Mouse (Mus musculus) erythroblast, adult 5-6 weeks (primary cell): Measurements from ENCODE around the gene Zzef1. TPM values are rescaled to one million over a fixed set of nuclear protein-coding genes. Genes with fewer than 3 reads are reported as not detected.

Experiments used
- ATAC-seq: replicated peaks from 2 replicates; pipeline ENCODE4 v1.8.0; 2016; ENCODE audit warnings: moderate number of reproducible peaks, mild to moderate bottlenecking, moderate TSS enrichment, inconsistent platforms; ENCODE audit not compliant: poor library complexity, low FRiP score, severe bottlenecking
- total RNA-seq, 2 experiments: library from RNA; stranded (forward) in 1 of 2; stranded (reverse) in 1 of 2; fragments of 150-400 nt in 1 of 2; fragments of 200-764, 138-1000 nt in 1 of 2; gene quantifications; 2 replicates each; pipeline versions ENCODE4 v1.2.3 to v1.2.4; 2015 to 2017; ENCODE audit warnings: low replicate concordance in 2 of 2

The Zzef1 gene
- total RNA-seq, 2 experiments from 2014 or later, result 11.9 to 14.4 TPM

DNA sequence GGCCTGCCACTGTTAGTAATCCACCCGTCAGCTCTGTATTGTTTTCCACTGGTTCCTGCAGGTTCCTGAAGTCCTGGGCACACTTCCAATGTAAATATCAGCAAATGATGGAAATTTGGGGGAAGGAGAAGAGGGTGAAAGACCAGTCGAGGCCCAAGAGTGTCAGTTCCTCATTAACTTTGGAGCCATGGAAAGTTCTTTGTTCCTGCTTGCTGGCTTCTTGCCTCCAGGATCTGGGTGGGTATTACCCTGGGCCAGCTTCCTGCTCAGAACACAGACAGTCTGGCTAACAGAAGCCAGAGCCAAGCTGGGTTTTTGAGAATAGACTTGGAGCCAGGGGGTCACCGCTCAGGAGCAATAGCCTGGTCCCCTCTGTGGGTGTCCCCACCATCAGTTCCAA is 156.2 kb downstream of the Zzef1 start:
- ATAC-seq, result no peak

DNA sequence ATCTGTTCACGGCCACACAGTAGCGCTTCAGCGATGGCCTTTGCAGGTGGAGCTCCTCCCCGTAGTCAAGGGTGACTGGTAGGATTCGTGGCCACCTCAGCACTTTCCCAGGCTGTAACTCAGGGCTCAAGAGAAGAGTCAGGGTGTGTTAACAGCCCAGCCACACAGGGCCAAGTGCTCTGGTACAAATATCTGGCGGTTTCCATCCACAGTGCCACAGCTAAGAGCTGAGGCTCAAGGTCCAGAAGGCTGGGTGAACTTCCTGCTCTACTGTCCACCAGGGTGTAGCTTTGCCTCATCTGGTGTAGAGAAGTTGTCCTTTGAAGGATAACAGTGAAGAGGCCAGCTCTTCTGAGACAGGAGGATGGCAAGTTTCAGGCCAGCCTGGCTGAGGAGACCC is 156.7 kb downstream of the Zzef1 start:
- no peak for ATAC-seq

DNA sequence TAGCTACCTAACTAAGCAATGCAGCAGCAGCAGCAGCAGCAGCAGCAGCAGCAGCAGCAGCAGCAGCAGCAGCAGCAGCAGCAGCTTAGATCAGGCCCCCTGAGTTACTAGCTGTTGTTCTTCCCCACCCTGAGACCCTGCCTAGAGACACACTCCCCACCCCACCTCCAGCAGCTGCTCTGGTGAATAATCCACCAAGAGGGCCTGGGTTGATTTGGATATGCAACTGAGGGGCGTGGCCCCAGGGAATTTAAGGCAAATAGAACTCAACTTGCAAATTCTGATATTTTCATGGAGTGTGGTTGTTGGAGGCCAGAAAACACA is 157.1 kb downstream of the Zzef1 start:
- no peak for ATAC-seq

DNA sequence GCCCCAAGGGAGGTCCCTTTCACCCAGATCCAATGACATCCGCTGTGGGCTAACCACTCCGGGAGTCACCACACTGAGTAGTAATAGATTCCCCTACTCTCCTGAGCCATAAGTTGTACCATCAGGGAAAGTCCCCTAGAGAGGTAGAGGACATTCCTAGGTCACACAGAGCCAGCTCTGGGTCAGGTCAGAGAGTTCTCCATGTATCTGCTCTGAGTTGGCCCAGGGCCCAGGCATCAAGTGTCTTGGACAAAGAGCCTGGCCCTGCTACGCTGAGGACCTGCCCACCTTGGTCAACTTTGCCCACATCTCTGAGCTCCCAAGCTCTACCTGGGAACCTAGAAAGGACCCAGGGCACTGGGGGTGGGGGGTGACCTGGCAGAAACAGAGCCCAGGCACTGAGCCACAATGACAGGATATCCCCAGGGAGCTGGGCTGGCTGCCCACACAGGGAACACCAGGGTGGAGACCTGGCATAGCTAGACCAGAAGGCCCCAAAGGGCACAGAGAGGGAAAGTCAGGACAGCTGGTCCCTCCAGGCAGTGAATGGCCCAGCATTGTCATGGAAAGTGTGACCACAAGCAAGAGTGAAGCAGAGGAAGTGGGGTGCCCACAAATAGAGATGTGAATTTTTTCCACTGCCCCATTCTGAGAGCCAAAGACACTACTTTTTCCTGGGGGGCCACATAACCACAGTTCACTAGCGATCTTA is 157.6 kb downstream of the Zzef1 start:
- ATAC-seq, result no peak

DNA sequence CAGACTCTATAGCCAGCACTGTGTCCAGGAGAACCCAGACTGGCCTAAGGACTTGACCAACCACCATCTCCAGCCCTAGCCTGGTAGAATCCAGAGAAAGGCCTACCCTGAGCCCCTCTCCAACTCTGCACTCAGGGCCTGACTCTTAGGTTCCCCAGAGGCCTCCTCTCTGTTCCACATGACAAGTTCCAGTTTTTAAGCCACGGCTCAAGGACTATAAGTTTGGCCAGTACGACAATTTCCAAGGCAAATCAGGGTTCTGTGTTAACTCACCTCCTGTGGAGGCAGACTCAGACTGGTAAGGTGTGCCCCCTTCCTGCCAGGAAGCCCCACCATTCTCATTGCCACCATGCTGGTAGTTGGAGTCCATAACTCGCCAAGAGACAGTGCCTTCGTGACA is 158.2 kb downstream of the Zzef1 start:
- no peak for ATAC-seq

GRCm38 (mm10) chr11:72955339-72955974 is 159.4 kb downstream of the Zzef1 start:
- ATAC-seq, result no peak

DNA sequence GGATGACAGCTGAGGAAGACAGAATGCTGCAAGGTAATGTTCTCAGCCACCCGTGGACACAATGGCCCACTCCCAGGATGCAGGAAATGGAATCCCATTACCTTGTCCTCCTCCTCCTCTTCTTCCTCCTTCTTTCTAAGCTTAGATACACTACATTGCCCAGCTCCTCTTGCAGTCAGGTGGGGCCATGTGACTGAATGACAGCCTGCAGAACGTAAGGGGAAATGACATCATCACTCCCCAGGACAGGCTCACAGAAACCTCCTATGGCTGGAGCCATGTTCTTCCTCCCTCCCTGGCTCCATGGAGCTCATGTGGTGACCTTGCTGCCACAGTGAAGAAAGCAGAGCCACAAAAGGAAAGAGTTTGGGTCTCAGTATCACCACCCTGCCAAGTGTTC is 161.3 kb downstream of the Zzef1 start:
- ATAC-seq, result no peak

DNA sequence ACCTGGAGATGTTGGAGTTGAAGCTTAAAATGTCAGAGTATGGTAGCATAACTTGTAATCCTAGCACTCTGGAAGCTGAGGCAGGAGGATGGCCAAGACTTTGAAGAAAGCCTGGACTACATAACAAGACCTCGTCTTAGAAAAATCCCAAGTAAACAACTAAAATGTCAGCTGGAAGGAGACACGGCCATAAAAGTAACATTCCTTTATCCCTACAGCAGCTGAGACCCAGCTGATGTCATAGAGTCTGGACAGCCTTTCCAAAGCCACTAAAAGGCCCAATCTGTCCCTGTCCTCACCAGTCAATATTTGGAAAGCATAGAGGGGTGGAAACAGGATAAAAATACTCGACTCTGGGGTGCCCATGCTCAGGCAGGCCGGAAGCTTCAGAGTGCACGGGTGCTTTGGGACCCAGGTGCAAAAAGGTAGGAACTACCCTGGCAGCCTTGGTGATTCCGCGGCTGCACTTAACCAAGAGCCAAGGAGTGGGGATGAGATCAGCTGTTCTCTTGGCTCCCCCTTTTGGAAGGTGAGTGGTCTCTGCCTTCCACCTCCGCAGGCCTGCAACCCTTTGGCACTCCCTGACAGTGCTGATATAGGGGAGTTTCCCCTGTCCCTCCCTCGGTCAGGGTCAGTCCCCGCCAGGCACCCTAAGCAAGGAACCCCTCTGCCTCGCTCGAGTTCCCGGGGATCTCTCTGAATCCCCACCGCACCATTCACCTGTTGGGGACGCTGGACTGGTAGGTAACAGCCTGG is 164.1 kb downstream of the Zzef1 start:
- ATAC-seq, result no peak

GRCm38 (mm10) chr11:72960723-72961071 is 164.7 kb downstream of the Zzef1 start:
- no peak for ATAC-seq

DNA sequence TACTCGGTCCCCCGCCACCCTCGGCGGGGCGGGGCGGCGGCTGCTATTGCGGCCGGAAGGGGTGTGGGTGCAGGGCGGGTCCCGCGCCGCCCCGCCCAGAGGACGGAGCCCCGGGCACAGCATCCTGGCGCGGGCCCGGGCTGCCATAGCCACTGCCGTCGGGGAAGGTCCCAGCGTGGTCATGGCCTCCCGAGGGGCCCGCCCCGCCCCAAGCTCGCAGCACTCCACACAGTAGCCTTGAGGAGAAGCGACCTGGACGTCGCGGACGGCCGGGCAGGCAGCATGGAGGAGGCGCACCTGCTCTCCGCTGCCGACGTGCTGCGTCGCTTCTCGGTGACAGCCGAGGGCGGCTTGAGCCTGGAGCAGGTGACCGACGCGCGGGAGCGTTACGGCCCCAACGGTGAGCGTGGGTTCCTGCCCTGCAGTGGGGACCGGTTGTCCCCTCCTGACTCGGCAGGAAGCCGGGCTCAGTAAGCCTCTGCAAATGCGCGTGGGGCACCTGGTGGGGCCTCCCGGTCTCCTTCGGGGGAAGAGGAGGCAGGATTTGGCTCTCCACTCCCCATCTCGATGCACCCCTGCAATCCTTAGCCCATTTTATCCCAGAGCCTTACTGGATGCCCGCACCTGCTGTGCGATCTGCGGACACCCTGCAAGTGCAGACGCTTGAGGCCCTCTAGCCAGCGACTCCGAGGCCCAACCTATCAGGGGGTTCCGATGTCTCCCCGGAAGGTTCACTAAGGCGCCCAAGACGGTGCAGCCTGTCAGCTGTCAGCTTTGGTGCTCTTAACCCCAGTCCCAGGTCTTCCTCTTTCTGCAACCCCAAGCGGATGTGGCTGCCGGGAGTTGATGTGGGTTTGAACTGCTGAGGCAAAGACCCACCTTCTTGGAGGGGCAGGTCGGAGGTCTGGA is 165.3 kb downstream of the Zzef1 start, which contains the start of gene Atp2a3:
Gene Atp2a3 (plus strand): TSS at position 98 of the 909 bp plus-strand sequence.
- no peak for ATAC-seq

DNA sequence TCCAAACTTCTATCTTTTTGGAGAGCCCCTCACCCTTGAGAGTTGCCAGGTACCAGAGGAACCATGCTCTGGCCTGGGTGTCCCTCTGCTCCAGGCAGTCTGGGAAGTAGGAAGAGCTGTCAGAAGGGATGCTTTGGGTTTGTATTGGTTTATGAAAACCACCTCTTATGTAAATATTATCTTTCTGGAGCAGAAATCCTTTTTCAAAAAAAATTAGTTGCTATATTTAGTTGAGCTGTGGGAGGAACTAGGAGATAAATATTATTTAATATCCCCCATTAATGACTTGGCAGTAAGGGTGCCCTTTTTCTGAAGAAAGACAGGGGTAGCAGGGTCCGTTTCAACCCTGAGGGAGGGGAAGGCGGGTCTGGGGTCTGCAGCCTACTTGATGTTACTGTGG is 166.4 kb downstream of the Zzef1 start:
- ATAC-seq, result no peak

GRCm38 (mm10) chr11:72963058-72963788 is 167.2 kb downstream of the Zzef1 start:
- no peak for ATAC-seq

- no peak for ATAC-seq
Measured at GRCm38 (mm10) chr11:72963789-72964294, 167.8 kb downstream of the Zzef1 start.

- no peak for ATAC-seq
Measured at GRCm38 (mm10) chr11:72974995-72975503, 179.0 kb downstream of the Zzef1 start.

Other genes starting within 250 kb of the Zzef1 start
- 0.58 and 4.2 TPM in 2 replicates for gene Spns3, start 245.7 kb upstream of the Zzef1 start, total RNA-seq (2015; ENCODE audit: low replicate concordance)
- 1.5 and 5.1 TPM in 2 replicates for gene Spns3, start 245.7 kb upstream of the Zzef1 start, total RNA-seq (2017; ENCODE audit: low replicate concordance)
- 10.0 and 16.3 TPM in 2 replicates for gene Ube2g1, start 188.9 kb upstream of the Zzef1 start, total RNA-seq (2015; ENCODE audit: low replicate concordance)
- 9.4 and 9.8 TPM in 2 replicates for gene Ube2g1, start 188.9 kb upstream of the Zzef1 start, total RNA-seq (2017; ENCODE audit: low replicate concordance)
- 28.0 and 45.5 TPM in 2 replicates for gene Ankfy1, start 106.2 kb upstream of the Zzef1 start, total RNA-seq (2015; ENCODE audit: low replicate concordance)
- 37.1 and 51.4 TPM in 2 replicates for gene Ankfy1, start 106.2 kb upstream of the Zzef1 start, total RNA-seq (2017; ENCODE audit: low replicate concordance)
- 4.6 and 5.8 TPM in 2 replicates for gene Cyb5d2, start 84 bp upstream of the Zzef1 start, total RNA-seq (2015; ENCODE audit: low replicate concordance)
- gene Cyb5d2, start 84 bp upstream of the Zzef1 start, total RNA-seq (2017; ENCODE audit: low replicate concordance), result 4.5 and 5.2 TPM in 2 replicates
- gene Atp2a3, start 164.9 kb downstream of the Zzef1 start, total RNA-seq (2015; ENCODE audit: low replicate concordance), result 27.0 and 30.7 TPM in 2 replicates
- 22.7 and 25.3 TPM in 2 replicates for gene Atp2a3, start 164.9 kb downstream of the Zzef1 start, total RNA-seq (2017; ENCODE audit: low replicate concordance)
- gene P2rx1, start 202.9 kb downstream of the Zzef1 start, total RNA-seq (2015; ENCODE audit: low replicate concordance), result 0.58 and 1.5 TPM in 2 replicates
- gene P2rx1, start 202.9 kb downstream of the Zzef1 start, total RNA-seq (2017; ENCODE audit: low replicate concordance), result 1.5 and 3.2 TPM in 2 replicates
- not detected in 2 replicates for gene Camkk1, start 222.8 kb downstream of the Zzef1 start, total RNA-seq (2015; ENCODE audit: low replicate concordance)
- gene Camkk1, start 222.8 kb downstream of the Zzef1 start, total RNA-seq (2017; ENCODE audit: low replicate concordance), result 0.77 TPM in 1 of 2 replicates, not detected in the other